Mouse (Mus musculus): ENCODE data around the gene Rab4a.

DNA sequence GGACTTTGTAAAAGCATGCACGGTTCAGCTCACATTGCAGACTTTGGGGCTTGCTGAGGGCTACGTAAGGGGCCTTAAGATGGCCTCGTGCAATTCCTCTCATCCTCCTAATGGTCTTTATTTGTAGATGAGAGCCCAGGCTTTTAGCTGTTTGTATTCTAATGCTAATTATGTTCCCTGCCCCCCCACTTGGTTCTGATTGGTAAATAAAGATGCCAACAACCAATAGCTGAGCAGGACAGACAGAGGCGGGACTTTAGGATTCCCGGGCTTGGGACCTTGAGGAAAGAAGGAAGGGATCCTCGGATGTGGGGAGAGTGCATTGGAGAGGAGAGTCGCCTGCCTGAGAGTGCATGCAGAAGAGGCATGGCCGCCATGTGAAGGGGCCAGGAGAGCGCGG, 45.9 kb upstream of the Rab4a start:
- TF ChIP-seq CTCF (IDR thresholded peaks at IDR 0.05; ENCODE audit: low read depth, low read length), result no peak
- no peak for TF ChIP-seq GATA1 (IDR thresholded peaks at IDR 0.05; ENCODE audit: borderline replicate concordance, low read length)
- TF ChIP-seq TAL1 (conservative IDR thresholded peaks at IDR 0.05; ENCODE audit: low read depth, low read length), result no peak

All from G1E (cell line).